Mouse (Mus musculus): ENCODE data around the gene Prss50. TPM values are rescaled to one million over a fixed set of nuclear protein-coding genes. Genes with fewer than 3 reads are reported as not detected.

The Prss50 gene
- total RNA-seq, 2 experiments from 2014 or later, result not detected

DNA sequence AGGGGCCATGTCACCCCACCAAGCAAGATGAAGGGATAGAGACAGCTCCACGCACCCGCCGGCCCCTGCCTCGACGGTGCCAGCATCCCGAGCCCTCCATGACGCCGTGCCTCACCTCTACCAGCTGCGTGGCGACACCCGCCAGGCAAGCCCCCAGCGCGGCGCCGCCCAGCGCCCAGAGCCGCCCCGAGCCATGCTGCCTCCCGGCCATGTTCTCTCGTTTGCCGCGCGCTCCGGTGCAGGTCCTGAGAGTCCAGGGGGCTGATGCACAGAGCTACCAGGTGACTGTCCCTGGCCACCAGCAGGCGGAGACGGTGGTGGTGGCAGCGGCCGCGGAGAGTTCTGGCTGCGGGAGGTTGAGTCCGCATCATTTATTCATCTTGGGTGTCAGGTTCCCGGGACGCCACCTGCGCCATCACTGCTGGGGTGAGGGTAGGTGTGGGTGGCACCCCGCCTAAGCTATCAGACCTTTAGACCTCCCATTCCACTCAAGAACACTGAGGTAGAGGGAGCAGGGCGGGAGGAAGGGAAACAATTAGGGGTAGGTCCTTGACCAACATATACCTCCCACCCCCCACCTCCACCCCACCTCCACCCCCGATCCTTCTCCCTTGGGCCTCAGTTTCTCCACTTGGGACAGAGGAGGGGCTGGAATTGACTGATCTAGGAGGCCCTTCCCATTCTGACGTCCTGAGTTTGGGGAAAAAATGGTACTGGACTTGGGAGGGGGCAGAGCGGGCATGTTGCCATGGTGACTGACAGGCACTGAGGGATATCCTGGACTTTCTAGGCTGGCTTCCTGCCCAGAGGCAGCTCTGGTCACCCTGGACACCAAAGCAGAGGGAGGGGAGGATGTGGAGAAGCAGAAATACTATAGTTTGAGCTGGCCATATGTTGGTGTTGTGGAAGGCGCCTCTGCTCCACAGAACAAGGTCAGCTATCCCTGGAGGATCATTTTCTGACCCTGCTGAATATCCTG is 16.2 kb downstream of the Prss50 start:
- intact Hi-C loops (cut with DNase I), result loop anchor here (5.0 kb wide), 2 partner anchors 142 to 237 kb away; no protein-coding TSS in a partner anchor
- no peak for DNase-seq

GRCm38 (mm10) chr9:110874660-110875191 is 17.0 kb downstream of the Prss50 start:
- DNase-seq, result no peak
- intact Hi-C loops (cut with DNase I), result loop anchor here (5.0 kb wide), 2 partner anchors 142 to 237 kb away; no protein-coding TSS in a partner anchor

DNA sequence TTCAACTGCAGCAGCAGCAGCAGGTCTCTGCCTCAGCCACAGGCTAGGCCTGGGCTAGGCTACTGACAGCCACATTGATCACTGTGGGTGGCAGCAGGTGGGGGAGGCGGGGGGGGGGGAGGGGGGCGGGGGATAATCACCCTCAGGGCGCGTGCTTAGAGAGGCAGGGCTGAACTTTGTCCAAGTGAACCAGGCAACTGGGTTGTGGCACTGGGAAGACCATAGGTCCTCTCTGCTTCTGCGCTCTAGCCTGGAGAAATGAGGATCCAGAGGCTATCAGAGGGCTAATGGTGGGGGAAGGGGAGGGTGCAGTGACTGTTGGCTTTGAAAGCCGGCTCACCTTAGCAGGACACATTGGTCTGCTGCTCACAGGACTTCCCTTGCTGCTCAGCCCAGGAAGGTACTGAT is 17.5 kb downstream of the Prss50 start:
- DNase-seq, result no peak
- intact Hi-C loops (cut with DNase I), result no loop called here

GRCm38 (mm10) chr9:110877353-110877752 is 19.6 kb downstream of the Prss50 start:
- intact Hi-C loops (cut with DNase I), result no loop called here
- DNase-seq, result no peak

DNA sequence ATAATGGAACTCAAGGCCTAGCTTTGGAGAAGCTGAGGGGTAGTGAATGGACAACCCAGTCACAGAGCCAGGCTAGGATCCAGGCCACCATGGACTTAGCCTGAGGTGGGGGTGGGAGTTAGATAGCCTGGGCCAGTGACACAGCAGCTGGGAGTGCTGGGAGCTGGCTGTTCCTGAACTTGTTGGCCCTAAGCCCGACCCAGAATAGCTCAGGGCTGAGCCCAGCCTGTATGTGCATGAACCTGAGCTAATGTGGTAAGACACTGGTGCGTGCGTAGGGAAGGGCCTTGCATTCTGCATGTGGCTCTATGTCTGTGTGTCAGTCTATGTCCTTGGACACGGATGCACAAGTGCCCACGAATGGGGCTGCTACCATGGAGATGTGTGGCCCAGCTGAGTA is 20.1 kb downstream of the Prss50 start:
- intact Hi-C loops (cut with DNase I), result no loop called here
- peak; percentile 65 to 81 for DNase-seq

GRCm38 (mm10) chr9:110879191-110879920 is 21.6 kb downstream of the Prss50 start, which contains the start of gene Als2cl:
Als2cl (plus strand) TSS chr9:110879870.
- intact Hi-C loops (cut with DNase I), result no loop called here

GRCm38 (mm10) chr9:110879998-110880561 is 22.3 kb downstream of the Prss50 start, which contains the start of gene Tmie:
Tmie (minus strand) TSS chr9:110880113.
- intact Hi-C loops (cut with DNase I), result no loop called here
- peak; percentile 60 to 63 for DNase-seq

More at GRCm38 (mm10) chr9:110879191-110879920, 21.6 kb downstream of the Prss50 start, which contains the start of gene Als2cl:
- DNase-seq, result peak in 1 of 2 experiments; percentile 17

- DNase-seq, result no peak
- intact Hi-C loops (cut with DNase I), result no loop called here
Measured at GRCm38 (mm10) chr9:110880772-110881171, 23.0 kb downstream of the Prss50 start.

DNA sequence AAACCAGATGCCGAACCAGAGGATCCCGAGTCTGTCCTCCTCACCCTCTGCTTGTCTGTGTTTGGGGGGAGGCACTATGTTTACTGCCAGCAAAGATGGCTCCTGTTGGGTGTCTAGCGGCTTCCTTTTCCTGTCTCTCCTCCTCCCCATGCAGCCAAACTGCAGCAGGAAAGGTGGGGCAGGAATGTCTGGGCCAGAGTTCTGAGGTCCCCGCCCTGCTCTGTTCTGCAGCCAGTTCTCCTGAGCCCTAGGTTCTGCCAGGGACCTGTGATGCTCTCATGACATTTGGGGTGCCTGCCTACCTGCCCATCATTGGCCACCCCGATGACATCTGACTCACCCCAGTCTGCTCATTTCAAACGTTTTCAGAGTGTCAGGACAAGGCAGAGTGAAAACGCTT is 24.2 kb downstream of the Prss50 start:
- intact Hi-C loops (cut with DNase I), result no loop called here
- peak in 1 of 2 experiments; percentile 27 for DNase-seq

GRCm38 (mm10) chr9:110887388-110888303 is 29.9 kb downstream of the Prss50 start:
- DNase-seq, result no peak
- intact Hi-C loops (cut with DNase I), result no loop called here

DNA sequence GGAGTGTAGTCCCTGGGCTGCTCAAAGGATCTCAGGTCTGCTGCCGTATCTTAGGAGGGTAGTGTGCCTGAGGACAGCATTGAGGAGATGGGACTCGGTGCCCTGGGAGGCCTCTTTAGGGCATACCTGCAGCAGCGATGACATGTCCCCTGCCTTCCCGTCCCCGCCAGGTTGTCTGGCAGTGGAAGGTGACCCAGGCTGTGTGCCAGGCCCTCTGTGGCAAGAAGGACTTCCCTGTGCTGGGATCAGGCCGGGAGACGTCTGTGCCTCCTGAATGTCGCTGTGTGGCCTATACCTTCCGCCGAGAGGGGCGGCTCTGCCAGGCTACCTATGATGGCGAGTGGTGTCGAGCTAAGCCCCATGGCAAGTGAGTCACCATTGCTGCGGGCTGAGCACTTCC is 31.2 kb downstream of the Prss50 start:
- intact Hi-C loops (cut with DNase I), result no loop called here
- DNase-seq, result no peak

DNA sequence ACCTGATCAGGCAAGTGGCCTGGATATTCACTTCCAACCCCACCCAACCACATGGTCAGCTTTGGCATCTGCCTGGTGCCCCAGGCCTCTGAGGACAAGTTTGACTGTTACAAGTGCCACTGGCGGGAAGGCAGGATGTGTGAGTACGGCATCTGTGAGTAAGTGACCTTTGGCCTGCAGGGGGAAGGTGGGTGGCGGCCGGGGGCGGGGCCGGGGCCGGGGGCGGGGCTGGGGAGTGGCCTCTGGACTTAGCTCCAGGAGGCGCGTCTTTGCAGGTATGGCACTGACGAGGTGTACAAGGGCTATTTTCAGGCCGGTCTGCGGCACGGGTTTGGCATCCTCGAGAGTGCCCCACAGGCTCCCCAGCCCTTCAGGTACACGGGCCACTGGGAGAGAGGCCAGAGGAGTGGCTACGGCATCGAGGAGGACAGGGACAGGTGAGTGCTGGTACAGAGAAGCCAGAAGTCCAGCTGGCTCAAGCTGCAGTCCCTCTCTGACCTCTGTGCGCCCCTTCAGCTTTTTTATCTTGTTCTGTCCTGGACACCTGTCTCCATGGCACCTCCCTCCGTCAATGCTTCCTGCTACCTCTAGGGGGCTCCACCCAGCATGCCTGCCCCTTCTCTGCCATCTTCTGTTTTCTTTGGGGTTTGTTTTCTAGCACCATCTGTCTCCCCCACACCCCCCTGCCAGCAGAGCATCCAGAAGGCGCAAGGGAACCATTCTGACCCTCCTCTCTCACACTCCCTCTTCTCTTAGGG is 32.4 kb downstream of the Prss50 start:
- intact Hi-C loops (cut with DNase I), result no loop called here

GRCm38 (mm10) chr9:110891077-110891828 is 33.5 kb downstream of the Prss50 start:
- intact Hi-C loops (cut with DNase I), result no loop called here
- DNase-seq, result no peak

More for the DNA sequence above, 32.4 kb downstream of the Prss50 start:
- no peak for DNase-seq

- intact Hi-C loops (cut with DNase I), result no loop called here
- DNase-seq, result no peak
Measured at GRCm38 (mm10) chr9:110892552-110892951, 34.8 kb downstream of the Prss50 start.

DNA sequence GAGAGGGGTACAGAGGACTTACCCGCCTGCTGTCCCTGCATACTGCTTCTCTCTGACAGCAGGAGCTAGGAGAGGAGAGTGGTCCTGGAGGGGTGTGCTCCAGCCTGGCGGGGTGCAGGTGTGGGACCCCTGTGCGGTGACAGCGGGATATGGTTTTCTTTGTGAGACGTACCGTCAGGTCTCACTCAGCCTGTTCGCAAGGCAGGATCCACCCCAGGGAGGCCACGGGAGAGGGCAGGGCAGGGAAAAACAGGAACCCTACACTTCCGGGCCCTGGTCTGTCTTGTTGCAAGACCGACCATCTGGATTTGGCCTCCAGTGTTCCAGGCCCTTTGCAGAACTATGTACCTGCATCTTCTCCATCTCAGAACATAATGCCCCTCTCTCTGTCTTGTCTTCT is 35.7 kb downstream of the Prss50 start:
- no peak for DNase-seq
- intact Hi-C loops (cut with DNase I), result no loop called here

DNA sequence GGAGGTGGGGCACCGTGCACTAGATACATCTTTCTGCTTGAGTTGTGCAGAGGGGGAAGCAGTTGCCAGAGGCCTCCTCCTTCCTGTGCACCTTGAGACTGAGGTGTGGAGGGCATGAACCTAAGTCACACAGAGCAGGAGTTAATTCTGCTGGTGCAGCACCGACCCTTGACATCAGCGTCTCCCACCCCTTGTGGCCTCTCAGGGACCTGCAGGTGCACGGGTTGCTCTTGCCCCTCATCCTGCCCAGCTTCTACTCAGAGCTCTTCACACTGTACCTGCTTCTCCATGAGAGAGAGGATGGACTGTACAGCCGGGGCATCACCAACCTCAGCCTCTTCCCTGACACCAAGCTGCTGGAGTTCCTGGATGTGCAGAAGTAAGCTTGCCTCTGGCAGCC is 37.7 kb downstream of the Prss50 start:
- no peak for DNase-seq
- intact Hi-C loops (cut with DNase I), result no loop called here

DNA sequence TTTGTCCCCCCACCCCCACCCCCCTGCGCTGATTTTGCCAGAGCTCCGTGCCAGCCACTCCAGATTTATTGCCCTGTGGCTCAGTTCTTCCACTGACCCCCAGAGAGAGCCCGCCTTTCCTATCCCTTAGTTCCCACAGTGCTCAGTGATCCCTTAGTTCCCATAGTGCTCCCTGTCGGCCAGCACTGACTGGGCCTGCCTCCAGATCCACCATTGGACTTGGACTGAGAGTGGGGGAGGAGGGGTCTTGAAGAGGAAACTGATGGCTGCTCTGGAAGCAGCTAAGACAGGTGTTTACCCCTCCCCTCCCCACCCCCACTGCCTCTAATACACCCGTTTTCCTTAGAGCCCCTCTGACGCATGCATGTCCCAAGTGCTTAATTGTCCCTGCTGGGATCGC is 38.2 kb downstream of the Prss50 start:
- no peak for DNase-seq
- intact Hi-C loops (cut with DNase I), result no loop called here

GRCm38 (mm10) chr9:110896595-110896994 is 38.8 kb downstream of the Prss50 start:
- intact Hi-C loops (cut with DNase I), result no loop called here
- no peak for DNase-seq
